Mouse (Mus musculus) limb, embryonic 14.5 days (tissue): ENCODE measurements around the gene Celsr3. TPM values are rescaled to one million over a fixed set of nuclear protein-coding genes. Genes with fewer than 3 reads are reported as not detected.
A peak's percentile ranks its signal among the peaks of the same experiment; 100 is the strongest.

Experiments used
- ATAC-seq: fragments of 200-750 bp; cut with Nextera tagmentation; 2 replicates; pipeline ENCODE4 v1.8.0; 2017; ENCODE audit warnings: low read depth, moderate number of reproducible peaks, moderate TSS enrichment; ENCODE audit not compliant: low FRiP score
- DNase-seq: peaks from one replicate; pipeline ENCODE4 v3.0.0-alpha.2; 2015; ENCODE audit warnings: low spot score
- H3K27ac ChIP-seq: fragments of 300-500 bp; sonication (generic); replicated peaks from 2 replicates; pipeline ENCODE4 v1.5.1; 2014; ENCODE audit warnings: low read depth, mild to moderate bottlenecking, low read length, moderate library complexity, mixed read lengths
- H3K27me3 ChIP-seq: fragments of 300-500 bp; sonication (generic); 2 replicates; pipeline ENCODE4 v1.6.1; 2014; ENCODE audit warnings: low read length, mixed read lengths; ENCODE audit not compliant: control insufficient read depth, insufficient read depth
- H3K36me3 ChIP-seq: fragments of 300-500 bp; sonication (generic); 2 replicates; pipeline ENCODE4 v1.6.1; 2014; ENCODE audit warnings: mild to moderate bottlenecking, low read length, moderate library complexity, mixed read lengths; ENCODE audit not compliant: control insufficient read depth, insufficient read depth
- H3K4me1 ChIP-seq: fragments of 300-500 bp; sonication (generic); 2 replicates; pipeline ENCODE4 v1.6.1; 2014; ENCODE audit warnings: antibody characterized with exemption, low read length, mixed read lengths; ENCODE audit not compliant: control insufficient read depth, insufficient read depth
- H3K4me2 ChIP-seq: fragments of 300-500 bp; sonication (generic); replicated peaks from 2 replicates; pipeline ENCODE4 v1.6.1; 2014; ENCODE audit warnings: low read depth, mild to moderate bottlenecking, low read length, moderate library complexity; ENCODE audit not compliant: severe bottlenecking
- H3K4me3 ChIP-seq: fragments of 300-500 bp; sonication (generic); replicated peaks from 2 replicates; pipeline ENCODE4 v1.5.1; 2014; ENCODE audit warnings: low read length
- H3K9ac ChIP-seq: fragments of 300-500 bp; sonication (generic); 2 replicates; pipeline ENCODE4 v1.6.1; 2014; ENCODE audit warnings: mild to moderate bottlenecking, low read depth, low read length, moderate library complexity; ENCODE audit not compliant: severe bottlenecking
- H3K9me3 ChIP-seq: fragments of 300-500 bp; sonication (generic); 2 replicates; pipeline ENCODE4 v1.6.1; 2016; ENCODE audit warnings: low read length; ENCODE audit not compliant: control insufficient read depth
- POLR2A ChIP-seq: fragments of 200-500 bp; IDR thresholded peaks from 2 replicates; pipeline ENCODE4 v1.8.0; 2012; ENCODE audit warnings: inconsistent platforms, mild to moderate bottlenecking, moderate library complexity, borderline replicate concordance; ENCODE audit not compliant: insufficient read depth, insufficient read length; ENCODE audit errors: extremely low read depth
- WGBS: fragments of 180-500 bp; shearing (Covaris S2); extraction: QIAGEN DNeasy Blood & Tissue Kit; methylation state at CpG from one replicate; pipeline ENCODE4 v1.1.7; 2014; 5-methylcytosine and 5-hydroxymethylcytosine counted together
- polyA plus RNA-seq, 2 experiments: library from polyadenylated mRNA; depleted of rRNA in 1 of 2; stranded (reverse) in 1 of 2; unstranded in 1 of 2; fragments of >200 nt; fragmentation: Nextera tagmentation in 1 of 2; extraction: Ambion mirVana in 1 of 2; gene quantifications; 2 replicates each; pipeline versions ENCODE4 v1.2.1 to v1.2.3; 2012 to 2014

Gene Celsr3
- polyA plus RNA-seq, 2 experiments: 0.12 to 0.36 TPM

- 36% methylated on average over 9 of the region's 9 CpGs for WGBS
- Histone ChIP-seq H3K27me3 (no peaks in the 10 kb centered on the region), H3K36me3 (peaks cover 3% of the 10 kb centered on the region; the same call in 1 of the 2 replicates), H3K9me3 (no peaks in the 10 kb centered on the region), H3K4me2 (peak overlapping the region; percentile 71), H3K9ac (peak overlapping the region; percentile 99), H3K4me1 (peaks cover 20% of the 10 kb centered on the region), H3K27ac (0 out of 2 replicates have a peak overlapping the region, but pooled peaks have one; percentile 82), H3K4me3 (peak overlapping the region; percentile 91)
- TF ChIP-seq POLR2A: no peak
- DNase-seq: no peak
- no peak; the same call in 1 of the 2 replicates for ATAC-seq
These were observed 43.1 kb upstream of the Celsr3 start for GRCm38 (mm10) chr9:108782836-108783547.

GRCm38 (mm10) chr9:108783548-108784463, 42.3 kb upstream of the Celsr3 start, which contains the start of gene Ip6k2:
Gene Ip6k2 (plus strand): TSS chr9:108783796.
- peaks cover 25% of the 10 kb centered on the region for H3K4me1 ChIP-seq
- 0 out of 2 replicates have a peak, but pooled peaks have one; percentile 7 for TF ChIP-seq POLR2A
- under 1% methylated on average over 51 of the region's 56 CpGs for WGBS
- DNase-seq (peak; percentile 97), ATAC-seq (peak; percentile 99)
- peak within 1 kb of the TSS; percentile 82 for H3K27ac ChIP-seq
- H3K27me3 ChIP-seq: no peaks in the 10 kb centered on the region
- H3K9me3 ChIP-seq: no peaks in the 10 kb centered on the region
- H3K9ac ChIP-seq: peak within 1 kb of the TSS; percentile 99
- H3K36me3 ChIP-seq: peaks cover 3% of the 10 kb centered on the region; the same call in 1 of the 2 replicates
- H3K4me2 ChIP-seq: peak within 1 kb of the TSS; percentile 71
- H3K4me3 ChIP-seq: peak within 1 kb of the TSS; percentile 91

- peaks cover 28% of the 10 kb centered on the region for H3K4me1 ChIP-seq
- H3K4me3 ChIP-seq: peak overlapping the region; percentile 91
- DNase-seq (no peak), ATAC-seq (no peak)
- H3K36me3 ChIP-seq: peaks cover 3% of the 10 kb centered on the region; the same call in 1 of the 2 replicates
- peak overlapping the region; percentile 65 for H3K4me2 ChIP-seq
- no peaks in the 10 kb centered on the region for H3K9me3 ChIP-seq
- H3K27ac ChIP-seq: no peak overlapping the region
- no peak for TF ChIP-seq POLR2A
- peak overlapping the region; percentile 13; the same call in 1 of the 2 replicates for H3K9ac ChIP-seq
- no peaks in the 10 kb centered on the region for H3K27me3 ChIP-seq
These were observed 40.7 kb upstream of the Celsr3 start for GRCm38 (mm10) chr9:108785416-108785815.

- H3K4me3 ChIP-seq: no peak overlapping the region
- H3K27ac ChIP-seq: no peak overlapping the region
- no peaks in the 10 kb centered on the region for H3K27me3 ChIP-seq
- ATAC-seq: no peak
- WGBS: 87% methylated on average over 1 of the region's 1 CpGs
- H3K36me3 ChIP-seq: peaks cover 3% of the 10 kb centered on the region; the same call in 1 of the 2 replicates
- TF ChIP-seq POLR2A: no peak
- no peak for DNase-seq
- peaks cover 32% of the 10 kb centered on the region for H3K4me1 ChIP-seq
- no peak overlapping the region for H3K9ac ChIP-seq
- H3K4me2 ChIP-seq: peak overlapping the region; percentile 65; the same call in 1 of the 2 replicates
- no peaks in the 10 kb centered on the region for H3K9me3 ChIP-seq
These were observed 39.6 kb upstream of the Celsr3 start for GRCm38 (mm10) chr9:108786494-108786893.

- Histone ChIP-seq H3K9me3 (no peaks in the 10 kb centered on the region), H3K4me2 (no peak overlapping the region), H3K27ac (no peak overlapping the region), H3K9ac (no peak overlapping the region), H3K4me3 (no peak overlapping the region), H3K4me1 (peaks cover 36% of the 10 kb centered on the region), H3K36me3 (peaks cover 3% of the 10 kb centered on the region; the same call in 1 of the 2 replicates), H3K27me3 (no peaks in the 10 kb centered on the region)
- ATAC-seq: no peak
- no peak for DNase-seq
- no peak for TF ChIP-seq POLR2A
- WGBS: 94% methylated on average over 2 of the region's 2 CpGs
These were observed 39.0 kb upstream of the Celsr3 start for GRCm38 (mm10) chr9:108787080-108787479.
